Mouse (Mus musculus): ENCODE data around the gene Gjb5. TPM values are rescaled to one million over a fixed set of nuclear protein-coding genes. Genes with fewer than 3 reads are reported as not detected.
A peak's percentile ranks its signal among the peaks of the same experiment; 100 is the strongest.

Gene Gjb5
- total RNA-seq, 2 experiments from 2014 or later, result not detected

DNA sequence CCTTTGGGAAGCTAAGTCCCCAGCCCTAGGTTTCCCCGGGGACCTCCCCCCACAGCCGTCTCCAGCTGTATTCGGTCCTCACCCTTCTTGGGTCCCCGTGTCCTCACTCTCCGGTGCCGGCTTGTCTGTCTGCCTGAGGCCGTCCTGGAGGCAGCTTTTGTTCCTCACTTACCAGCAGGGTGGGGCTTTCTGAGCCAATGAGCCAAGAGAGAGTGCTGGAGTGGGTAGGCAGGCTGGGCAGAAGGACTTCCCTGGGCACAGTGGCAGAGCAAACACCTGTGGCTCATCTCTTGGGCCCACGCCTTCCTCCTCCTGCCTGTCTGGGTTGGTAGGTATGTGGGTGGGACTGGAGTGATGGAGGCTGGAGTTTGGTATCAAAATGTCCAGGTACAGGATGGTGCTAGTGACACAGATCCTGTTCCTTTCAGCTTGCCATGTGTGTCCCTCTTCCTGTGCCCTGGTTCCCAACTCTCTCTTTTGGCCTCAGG is 4.0 kb downstream of the Gjb5 start, which contains the start of gene Gjb4:
Gene Gjb4 (minus strand): TSS at position 131 of the 488 bp plus-strand sequence.
- intact Hi-C loops (cut with DNase I), result no loop called here
- DNase-seq (ENCODE audit: low spot score in 2 of 2), result peak in 1 of 2 experiments; percentile 20

DNA sequence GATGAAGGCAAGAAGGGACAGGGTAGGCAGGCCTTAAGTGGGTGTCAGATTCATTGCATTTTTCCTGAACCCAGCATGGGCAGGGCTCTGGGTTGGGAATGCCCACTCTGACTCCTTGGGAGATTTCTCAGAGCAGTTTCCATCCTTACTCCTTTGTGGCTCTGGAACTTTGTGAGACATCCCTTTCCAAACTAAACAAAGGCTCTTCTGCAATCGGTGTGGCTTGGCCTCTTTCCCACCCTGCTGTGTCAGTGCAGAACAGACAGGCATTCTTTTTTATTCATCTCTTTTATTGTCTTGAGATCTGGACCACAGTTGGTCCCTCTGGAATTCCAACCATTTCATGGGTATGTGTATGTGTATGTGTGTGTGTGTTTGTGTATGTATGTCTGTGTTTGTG is 5.4 kb downstream of the Gjb5 start:
- intact Hi-C loops (cut with DNase I), result no loop called here
- no peak for DNase-seq (ENCODE audit: low spot score in 2 of 2)

DNA sequence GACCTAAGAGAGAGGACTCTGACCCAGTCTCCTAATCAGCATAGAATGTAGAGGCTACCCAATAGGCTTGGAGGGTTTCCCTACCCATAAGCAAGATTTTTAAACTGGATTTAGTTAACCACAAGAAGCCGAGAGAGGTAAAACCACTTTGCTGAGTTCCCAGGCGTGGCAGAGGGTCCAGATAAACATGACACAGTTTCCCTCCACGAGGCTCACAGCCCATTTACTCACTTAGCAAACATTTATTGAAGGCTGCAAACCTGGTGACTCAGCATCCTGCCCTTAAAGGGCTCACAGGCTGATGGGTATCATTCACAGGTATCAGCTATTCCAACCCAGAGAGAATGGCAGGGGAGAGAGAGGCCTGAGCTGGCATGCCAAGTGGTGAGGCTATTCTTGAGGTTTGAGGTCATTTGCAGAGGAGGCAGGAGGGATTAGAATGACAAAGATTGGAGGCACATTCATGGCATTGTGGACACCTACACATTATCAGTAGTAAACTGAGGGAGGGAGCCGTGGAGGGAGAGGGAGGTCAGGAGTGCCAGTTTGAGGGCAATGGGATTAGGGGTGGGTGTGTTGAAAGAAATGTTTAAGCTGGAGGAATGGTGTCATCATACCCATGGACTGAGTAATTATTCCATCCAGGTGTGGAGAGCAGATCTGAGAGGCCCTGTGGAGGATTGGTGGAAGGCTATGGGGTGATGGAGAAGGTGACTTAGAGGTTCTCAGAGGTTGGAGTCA is 8.3 kb downstream of the Gjb5 start:
- no peak for DNase-seq (ENCODE audit: low spot score in 2 of 2)
- intact Hi-C loops (cut with DNase I), result no loop called here

DNA sequence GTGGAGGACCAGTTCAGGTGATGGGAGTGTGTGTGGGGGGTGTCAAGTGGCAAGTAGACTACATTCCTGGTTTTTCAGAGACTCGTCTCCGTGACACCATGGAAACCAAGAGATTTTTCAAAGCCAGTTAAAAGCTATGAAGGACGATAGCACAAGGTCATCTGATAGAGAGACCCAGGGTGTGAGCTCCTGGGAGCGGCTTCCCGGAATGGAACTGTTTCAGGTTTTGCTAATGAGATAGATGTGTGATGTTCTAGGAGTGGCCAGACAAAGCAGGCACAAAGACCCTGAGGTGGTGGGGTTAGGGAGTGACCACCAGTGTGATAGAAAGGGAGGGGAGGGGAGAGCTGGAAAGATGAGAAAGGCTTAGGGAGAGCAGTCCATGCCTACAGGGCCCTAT is 13.0 kb downstream of the Gjb5 start:
- intact Hi-C loops (cut with DNase I), result no loop called here
- no peak for DNase-seq (ENCODE audit: low spot score in 2 of 2)

DNA sequence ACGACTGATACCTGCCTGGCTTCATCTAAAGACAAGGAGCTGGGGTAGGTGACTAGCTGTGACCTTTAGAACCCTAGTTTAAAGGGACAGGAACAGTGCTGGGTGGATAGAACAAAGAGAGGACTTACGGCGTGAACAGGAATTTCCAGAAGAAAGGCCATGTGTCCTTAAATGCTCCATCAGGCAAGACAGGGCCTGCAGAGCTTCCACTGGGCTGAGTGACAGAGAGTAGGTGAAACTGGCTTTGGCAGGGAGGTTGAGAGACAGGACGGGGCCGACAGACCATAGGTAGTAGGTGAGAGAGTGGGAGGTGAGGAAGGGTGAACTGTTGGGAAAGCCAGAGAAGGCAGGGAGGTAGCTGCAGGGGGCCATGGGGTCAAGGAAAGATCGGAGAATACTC is 16.6 kb downstream of the Gjb5 start:
- intact Hi-C loops (cut with DNase I), result no loop called here
- DNase-seq (ENCODE audit: low spot score in 2 of 2), result no peak

DNA sequence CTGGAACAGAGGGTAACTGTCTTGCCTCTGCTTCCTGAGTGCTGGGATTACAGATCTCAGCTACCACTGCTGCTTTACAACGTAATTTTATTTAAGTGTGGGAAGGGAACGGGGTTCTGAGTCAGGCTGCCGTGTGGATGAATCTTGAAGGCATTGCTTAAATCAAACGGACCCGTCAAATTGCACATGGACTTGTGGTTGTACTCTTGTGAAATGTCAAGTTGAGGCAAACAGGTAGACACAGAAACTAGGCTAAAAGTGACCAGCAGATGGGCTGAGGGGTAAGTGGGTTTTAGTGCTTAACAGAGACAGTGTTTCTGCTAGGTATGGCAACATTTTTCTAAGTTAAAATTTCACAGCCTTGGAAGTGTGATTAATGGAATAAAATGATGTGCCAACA is 20.3 kb downstream of the Gjb5 start:
- intact Hi-C loops (cut with DNase I), result no loop called here
- DNase-seq (ENCODE audit: low spot score in 2 of 2), result no peak

DNA sequence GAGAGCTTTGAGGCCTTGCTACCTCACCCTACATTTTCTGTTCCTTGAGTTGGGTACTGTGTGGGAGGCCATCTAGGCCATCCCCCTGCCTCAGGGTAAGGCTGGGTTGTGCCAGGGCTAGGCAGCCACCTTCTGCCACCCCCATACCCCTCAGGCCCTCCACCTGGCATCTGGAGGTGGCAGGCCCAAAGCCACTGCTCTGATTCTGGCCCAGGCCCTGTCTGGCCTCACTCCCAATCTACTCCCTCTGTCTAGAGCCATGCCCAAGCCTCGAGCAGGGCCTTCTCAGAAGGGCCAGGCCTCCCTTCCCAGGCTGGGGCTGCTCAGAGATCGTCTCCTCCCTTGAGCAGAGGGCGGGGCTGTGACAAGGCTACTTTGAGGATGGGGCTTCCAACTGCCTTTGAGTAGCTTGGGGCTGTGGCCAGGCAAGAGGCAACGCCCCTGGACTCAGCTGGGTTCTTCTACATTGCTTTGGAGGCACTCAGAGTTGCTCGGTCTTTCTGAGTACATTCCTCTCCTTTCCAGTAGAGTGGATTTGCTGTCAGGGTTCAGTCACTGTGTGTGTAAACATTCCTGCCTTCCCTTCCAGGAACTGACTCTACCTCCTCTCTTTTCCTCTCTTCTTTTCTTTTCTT is 23.0 kb downstream of the Gjb5 start:
- DNase-seq (ENCODE audit: low spot score in 2 of 2), result no peak
- intact Hi-C loops (cut with DNase I), result no loop called here

DNA sequence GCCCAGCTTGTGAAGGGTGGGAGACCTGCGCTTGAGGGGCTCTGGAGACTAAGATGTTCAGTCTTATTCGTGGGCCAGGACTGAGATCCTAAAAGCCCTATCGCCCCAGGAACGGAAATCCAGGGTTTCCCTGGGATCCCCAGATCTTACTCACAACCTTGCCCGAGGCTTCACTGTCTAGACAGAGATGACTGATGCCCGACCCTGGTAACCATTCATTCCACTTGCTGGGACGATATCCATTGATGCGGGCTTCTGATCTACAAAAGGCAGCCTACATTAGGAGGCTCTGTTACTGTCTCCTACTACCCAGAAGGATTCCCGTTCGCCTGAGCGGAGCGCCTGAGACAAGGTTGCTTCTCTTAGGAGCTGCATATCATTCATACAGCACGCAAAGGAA is 26.8 kb downstream of the Gjb5 start:
- intact Hi-C loops (cut with DNase I), result no loop called here

DNA sequence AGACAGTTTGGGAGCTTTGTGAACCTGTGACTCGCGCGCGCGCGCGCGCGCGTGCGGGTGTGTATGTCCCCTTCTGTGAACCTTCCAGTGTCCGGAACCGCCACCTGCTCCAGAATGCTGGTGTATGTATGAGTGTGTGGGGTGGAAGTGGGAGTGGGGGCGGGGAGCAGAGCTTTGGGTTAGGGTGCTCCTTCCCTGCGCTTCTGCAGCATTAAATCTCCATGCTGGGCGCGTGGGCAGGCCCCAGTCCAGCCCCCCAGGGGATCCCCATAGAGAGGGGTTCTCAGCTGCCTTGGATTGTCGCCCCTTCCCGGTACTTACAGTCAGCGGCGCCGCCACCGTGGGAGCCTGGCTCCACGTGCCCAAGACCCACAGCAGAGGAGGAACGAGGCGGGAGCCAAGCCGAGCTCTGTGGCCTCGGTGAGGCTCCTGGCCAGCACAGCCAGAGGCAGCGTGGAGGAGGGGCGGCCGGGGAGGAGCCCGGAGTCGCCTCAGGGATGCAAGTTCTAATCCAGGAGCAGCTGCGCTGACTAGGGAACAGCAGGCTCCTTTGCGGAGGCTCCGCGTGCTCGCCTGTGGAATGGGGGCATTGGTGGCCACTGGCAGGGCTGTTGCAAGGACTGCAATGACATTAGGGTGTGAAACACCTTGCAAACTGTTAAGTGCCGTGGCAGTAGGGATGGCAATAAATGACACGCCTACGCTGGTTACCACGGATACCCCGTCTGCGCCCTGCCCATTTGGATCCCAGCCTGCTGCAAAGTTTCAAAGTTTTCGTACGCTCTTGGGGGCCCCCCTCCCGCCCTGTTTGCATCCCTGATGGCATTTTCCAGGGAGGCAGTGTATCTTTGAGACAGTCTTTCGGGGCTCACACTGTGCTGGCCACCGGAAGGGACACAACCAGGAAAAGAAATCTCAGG is 27.5 kb downstream of the Gjb5 start, which contains the start of gene Gjb3:
Gene Gjb3 (minus strand): TSS at position 664 of the 920 bp plus-strand sequence.
- intact Hi-C loops (cut with DNase I), result no loop called here
- DNase-seq (ENCODE audit: low spot score in 2 of 2), result peak in 1 of 2 experiments; percentile 21

More for the DNA sequence above, 26.8 kb downstream of the Gjb5 start:
- no peak for DNase-seq (ENCODE audit: low spot score in 2 of 2)

DNA sequence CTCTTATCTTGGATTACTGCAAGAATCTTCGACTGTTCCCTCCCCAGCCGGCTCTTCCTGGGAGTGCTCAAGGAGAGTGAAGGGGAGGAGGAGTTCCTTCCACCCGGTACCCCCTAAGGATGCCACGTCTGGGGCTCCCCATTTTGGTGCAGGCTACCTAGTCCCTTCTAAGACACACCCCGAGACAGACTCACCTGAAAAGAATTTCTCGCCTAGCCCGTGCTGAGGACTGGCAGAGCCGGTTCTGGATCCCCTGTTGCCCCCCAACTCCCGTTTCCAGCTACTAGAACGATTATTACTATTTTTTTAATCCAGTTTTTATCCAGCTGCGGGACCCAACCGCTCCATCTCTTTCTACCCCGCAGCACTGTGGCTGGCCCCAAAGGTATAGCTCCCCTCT is 28.2 kb downstream of the Gjb5 start:
- intact Hi-C loops (cut with DNase I), result no loop called here
- DNase-seq (ENCODE audit: low spot score in 2 of 2), result no peak

DNA sequence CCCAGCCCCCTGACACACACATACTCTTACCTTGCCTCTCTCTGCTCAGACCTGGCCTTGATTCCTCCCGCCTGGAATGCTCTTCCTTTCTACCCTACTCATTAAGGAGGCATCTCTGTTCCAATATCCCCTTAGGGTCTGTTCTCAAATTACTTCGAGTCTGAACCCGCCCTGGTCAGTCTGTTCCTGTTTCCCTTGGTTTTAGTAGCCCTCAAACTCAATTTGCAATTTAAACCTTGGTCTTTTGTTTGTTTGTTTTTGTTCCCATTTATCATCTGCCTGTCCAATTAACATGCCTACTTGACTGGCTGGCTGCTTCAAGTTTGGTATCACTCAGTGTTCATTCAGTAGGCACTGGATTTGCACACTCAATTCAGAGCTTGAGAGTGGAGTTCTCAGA is 28.9 kb downstream of the Gjb5 start:
- DNase-seq (ENCODE audit: low spot score in 2 of 2), result no peak
- intact Hi-C loops (cut with DNase I), result no loop called here

DNA sequence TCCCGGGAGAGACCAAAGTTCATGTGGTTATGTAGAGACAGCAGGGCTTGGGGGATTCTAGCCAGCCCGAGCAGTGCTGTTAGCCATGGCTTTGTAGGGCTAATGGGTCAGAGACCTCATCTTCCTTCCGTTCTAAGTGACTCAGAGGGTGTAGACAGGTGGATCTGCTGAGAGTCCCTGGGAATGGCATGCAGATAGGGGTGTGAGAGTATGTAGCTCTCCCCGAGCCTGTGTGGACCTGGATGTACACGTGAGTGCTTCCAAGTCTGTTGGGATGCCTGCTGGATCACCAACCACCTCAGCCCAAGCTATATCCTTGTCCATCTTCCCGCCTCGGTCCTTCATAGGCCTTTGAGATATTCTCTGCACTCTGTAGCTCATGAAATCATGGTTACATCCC is 29.6 kb downstream of the Gjb5 start:
- DNase-seq (ENCODE audit: low spot score in 2 of 2), result no peak
- intact Hi-C loops (cut with DNase I), result no loop called here

DNA sequence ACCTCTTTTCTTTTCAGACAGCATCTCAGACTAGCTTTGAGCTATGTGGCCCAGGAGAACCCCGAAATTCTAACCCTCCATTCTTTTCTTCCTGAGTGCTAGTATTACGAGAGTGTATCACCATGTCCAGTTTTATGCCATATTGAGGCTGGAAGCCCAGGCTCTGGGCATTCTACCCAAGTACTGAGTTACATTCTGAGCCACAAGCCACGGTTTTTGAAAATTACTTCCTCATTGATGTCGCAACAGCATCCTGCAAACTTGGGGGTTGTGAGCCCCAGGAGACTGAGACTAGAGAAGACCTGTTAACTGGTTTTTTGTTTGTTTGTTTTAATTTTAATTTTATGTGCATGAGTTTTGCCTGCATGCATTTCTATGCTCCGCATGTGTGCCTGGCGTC is 30.2 kb downstream of the Gjb5 start:
- DNase-seq (ENCODE audit: low spot score in 2 of 2), result no peak
- intact Hi-C loops (cut with DNase I), result no loop called here

DNA sequence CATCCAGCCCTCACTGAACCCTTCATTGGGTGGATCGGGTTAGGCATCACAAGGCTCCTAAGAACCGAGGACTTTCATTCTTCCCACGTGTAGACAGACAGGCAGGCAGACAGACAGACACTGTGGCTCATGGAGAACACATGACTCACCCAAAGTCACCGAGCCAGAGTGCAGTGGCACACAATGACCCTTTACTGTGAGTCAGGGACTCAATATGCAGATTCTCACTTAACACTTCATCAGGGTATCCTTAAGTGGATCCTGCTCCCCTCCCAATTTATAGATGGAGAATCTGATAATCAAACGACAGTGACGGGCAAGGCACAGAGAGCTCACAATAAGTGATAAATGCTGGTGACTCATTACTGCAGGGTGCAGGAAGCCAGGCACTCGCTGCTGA is 30.7 kb downstream of the Gjb5 start:
- DNase-seq (ENCODE audit: low spot score in 2 of 2), result no peak
- intact Hi-C loops (cut with DNase I), result no loop called here

DNA sequence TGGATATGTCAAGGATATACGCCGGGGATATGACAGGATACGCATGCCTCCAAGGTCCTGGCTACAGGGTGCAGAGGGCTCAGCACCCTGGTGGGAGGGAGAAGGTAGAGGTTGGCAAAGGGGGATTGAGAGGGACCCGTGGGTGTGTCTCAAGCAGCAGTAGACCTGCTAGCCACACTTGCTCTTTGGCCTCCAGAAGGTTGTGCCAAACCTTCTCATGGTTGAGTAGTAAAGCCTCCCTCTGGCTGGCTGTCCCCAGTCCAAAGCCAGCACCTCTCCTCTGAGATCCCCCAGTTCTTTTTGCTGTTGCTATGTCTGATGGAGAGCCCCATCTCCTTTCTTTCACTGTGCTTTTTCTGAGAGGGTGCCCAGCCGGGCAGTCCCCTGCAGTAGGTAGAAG is 32.7 kb downstream of the Gjb5 start:
- intact Hi-C loops (cut with DNase I), result no loop called here
- no peak for DNase-seq (ENCODE audit: low spot score in 2 of 2)

DNA sequence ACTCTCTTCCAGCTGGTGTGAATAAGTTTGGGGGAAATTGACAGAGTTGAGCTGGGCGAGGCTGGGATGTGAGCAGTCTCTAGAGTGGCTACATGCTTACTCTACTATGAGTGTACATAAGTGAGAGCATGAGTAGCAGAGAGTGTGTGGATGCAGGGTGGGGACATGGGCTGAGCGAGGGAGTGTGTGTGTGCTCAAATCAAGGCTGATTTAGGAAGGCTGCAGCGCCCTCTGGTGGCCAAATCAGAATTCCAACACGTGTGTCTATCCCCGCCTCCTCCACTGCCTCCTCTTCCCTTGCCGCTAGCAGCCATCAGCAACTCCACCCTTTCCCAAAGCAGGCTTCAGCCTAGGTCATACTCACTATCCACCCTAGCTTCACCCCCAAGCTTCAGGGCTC is 33.2 kb downstream of the Gjb5 start:
- intact Hi-C loops (cut with DNase I), result loop anchor here (5.0 kb wide), 1 partner anchor 272 kb away; no protein-coding TSS in a partner anchor
- peak; percentile 77 to 80 for DNase-seq (ENCODE audit: low spot score in 2 of 2)

DNA sequence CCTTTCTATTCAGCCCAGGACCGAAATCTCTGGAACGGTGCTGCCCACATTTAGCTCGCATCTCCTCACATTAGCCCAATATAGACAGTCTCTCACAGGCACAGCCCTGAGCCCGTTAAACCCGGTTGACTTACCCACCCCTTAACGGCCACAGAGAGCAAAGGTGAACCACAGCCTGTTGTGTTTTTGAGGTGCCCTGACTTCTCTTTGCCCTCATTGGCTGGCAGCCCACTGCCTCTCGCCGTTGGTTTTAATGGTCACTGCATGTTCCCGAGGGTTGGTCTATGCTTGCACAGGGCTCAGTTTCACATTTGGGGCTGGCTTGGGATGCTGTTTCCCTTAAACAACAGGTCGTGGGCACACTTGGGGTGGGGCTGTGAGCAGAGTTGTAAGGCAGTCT is 33.7 kb downstream of the Gjb5 start:
- intact Hi-C loops (cut with DNase I), result loop anchor here (5.0 kb wide), 1 partner anchor 272 kb away; no protein-coding TSS in a partner anchor

DNA sequence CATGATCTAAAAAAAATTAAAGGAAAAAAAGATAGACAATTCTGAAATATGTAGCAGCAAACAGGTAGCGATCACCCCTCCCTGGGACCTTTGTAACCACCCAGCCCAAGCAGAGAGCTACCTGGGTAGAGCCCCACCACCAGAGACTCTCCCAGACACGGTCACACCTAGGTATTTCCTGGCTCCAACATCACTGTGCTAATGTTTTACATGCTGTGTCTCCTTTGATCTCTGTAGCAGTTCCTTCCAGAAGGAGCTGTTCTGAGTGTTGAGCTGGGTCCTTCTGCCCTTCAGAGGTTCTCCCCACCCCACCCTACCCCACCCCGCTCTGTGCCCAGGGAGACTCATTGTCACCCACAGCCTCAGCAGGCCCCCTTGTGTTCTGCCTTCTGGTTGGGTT is 34.3 kb downstream of the Gjb5 start:
- intact Hi-C loops (cut with DNase I), result loop anchor here (5.0 kb wide), 1 partner anchor 271 kb away; no protein-coding TSS in a partner anchor
- DNase-seq (ENCODE audit: low spot score in 2 of 2), result no peak

More for the DNA sequence above, 33.7 kb downstream of the Gjb5 start:
- DNase-seq (ENCODE audit: low spot score in 2 of 2), result no peak

DNA sequence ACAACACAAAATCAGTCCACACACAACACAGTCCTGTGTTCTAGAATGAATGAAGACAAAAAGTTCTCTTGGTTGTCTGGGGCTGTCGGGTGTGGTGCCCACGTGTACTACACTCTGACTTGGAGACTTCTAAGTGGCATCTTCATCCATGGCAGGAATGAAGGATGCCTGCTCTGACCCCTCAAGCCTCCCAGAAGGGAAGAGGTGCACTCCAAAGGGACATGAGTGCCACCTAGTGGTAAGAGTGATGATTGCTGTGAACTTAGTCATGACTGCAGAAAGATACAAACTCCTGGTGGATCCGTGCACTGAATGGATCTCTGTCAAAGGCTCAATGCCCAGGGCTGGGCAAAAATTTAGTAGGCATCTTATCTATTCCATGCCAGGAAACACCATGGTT is 38.4 kb downstream of the Gjb5 start:
- peak; percentile 55 to 72 for DNase-seq (ENCODE audit: low spot score in 2 of 2)
- intact Hi-C loops (cut with DNase I), result loop anchor here (2.0 to 10.0 kb wide), 4 partner anchors 69 to 765 kb away; partner anchors contain the start of genes Clspn and Dlgap3

DNA sequence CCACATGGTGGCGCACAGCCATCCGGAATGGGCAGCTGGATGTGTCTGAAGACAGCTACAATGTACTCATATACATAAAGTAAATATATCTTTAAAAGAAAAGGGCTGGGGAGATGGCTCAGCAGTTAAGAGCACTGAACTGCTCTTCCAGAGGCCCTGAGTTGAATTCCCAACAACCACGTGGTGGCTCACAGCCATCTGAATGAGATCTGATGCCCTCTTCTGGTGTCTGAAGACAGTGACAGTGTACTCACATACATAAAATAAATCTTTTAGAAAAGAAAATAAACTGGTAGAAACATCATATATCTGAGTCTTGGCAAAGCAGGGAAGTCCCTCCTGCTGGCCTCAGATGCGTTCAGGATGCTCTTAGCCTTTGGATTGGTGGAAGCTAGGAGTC is 40.8 kb downstream of the Gjb5 start:
- intact Hi-C loops (cut with DNase I), result loop anchor here (10.0 kb wide), 2 partner anchors 152 to 762 kb away; partner anchors contain the start of genes Clspn and Dlgap3
- DNase-seq (ENCODE audit: low spot score in 2 of 2), result peak in 1 of 2 experiments; percentile 24
